Mouse (Mus musculus): ENCODE data around the gene Hsd17b13. TPM values are rescaled to one million over a fixed set of nuclear protein-coding genes. Genes with fewer than 3 reads are reported as not detected.

Gene Hsd17b13
- total RNA-seq, 2 experiments from 2014 or later, result not detected

Other genes with a start within 250 kb of the Hsd17b13 start
- 10 to 100 TPM; 11.9 to 15.2 TPM for gene Klhl8, start 66.2 kb downstream of the Hsd17b13 start, total RNA-seq (2021)
- gene Hsd17b11, start 44.5 kb upstream of the Hsd17b13 start, total RNA-seq (2021), result 10 to 100 TPM; 29.4 to 31.6 TPM
- 10 to 100 TPM; 45.8 to 46.6 TPM for gene Nudt9, start 68.9 kb upstream of the Hsd17b13 start, total RNA-seq (2021)
- gene Gm17660, start 100.2 kb upstream of the Hsd17b13 start, total RNA-seq (2021), result not detected
- 100 to 1,000 TPM; 372 to 394 TPM for gene Sparcl1, start 136.3 kb upstream of the Hsd17b13 start, total RNA-seq (2021)
- not detected for gene Dspp, start 193.3 kb upstream of the Hsd17b13 start, total RNA-seq (2021)
- gene Dmp1, start 225.2 kb upstream of the Hsd17b13 start, total RNA-seq (2021), result not detected

All from heart, postnatal 10 days (tissue).